Mouse (Mus musculus): ENCODE measurements around the gene Cdc25b.

DNA sequence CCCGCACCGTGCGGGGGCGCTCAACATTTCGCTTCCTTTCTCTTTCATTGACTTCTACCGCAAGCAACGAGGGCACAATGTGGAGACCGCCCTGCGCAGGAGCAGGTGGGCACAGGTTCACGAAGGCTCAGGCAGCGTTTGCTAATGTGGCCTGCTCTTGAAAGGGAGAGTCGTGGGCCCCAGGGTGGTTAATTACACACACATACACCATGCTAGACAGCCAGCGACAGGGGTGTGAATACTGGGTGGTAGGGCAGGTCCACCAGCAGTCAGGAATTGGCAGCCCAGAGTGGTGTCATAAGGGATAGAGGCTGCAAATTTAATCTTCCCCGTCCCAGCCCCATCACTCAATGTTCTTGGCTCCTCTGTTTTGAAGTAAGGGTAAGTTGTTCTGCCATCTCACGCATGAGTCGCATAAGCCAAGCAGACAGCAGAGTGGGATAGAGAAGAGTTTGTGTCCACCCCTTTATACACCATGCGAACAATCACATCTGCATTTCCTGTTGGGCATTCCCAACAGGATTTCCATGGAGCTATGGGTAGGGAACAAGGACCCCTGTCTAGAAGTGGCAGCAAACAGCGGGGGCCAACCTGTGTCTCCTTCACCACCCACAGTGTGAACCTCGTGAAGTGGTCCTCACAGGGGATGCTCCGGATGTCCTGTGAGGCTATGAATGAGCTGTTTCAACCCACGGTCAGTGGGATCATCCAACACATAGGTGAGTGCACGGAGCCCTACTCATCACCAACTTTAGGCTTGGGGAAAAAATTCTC, 43.6 kb upstream of the Cdc25b start:
- no peak for TF ChIP-seq POLR2A (IDR thresholded peaks at IDR 0.05; ENCODE audit: low read depth, low read length)
- no peak for TF ChIP-seq CTCF (conservative IDR thresholded peaks at IDR 0.05; ENCODE audit: insufficient read depth, insufficient read length, low read depth, low read length)

All from kidney, adult 2 months (tissue).